In genomic region chr9:108842989-108843388, GRCm38 (mm10) we compare ENCODE assay signal across 8 mouse cellular contexts. TPM values are rescaled to one million over a fixed set of nuclear protein-coding genes. Genes with fewer than 3 reads are reported as not detected.
DNase-seq lines count a peak whose midpoint lies in the region; ATAC-seq and TF ChIP-seq lines count a peak whose summit lies in the region.

No protein-coding gene starts in this region.

- no peak for TF ChIP-seq CTCF in E14TG2a.4 (conservative IDR thresholded peaks at IDR 0.05; ENCODE audit: low read length)

- WGBS in forebrain, embryonic 16.5 days, result 9% methylated on average over 14 of the region's 14 CpGs
- 18% methylated on average over 14 of the region's 14 CpGs for WGBS in hindbrain, embryonic 10.5 days
- WGBS in stomach, embryonic 16.5 days, result 14% methylated on average over 14 of the region's 14 CpGs

- H3K27me3 ChIP-seq in E14TG2a.4 (ENCODE audit: insufficient read depth, low read length), result peaks cover 7% of the 10 kb centered on the region; the same call in 1 of the 2 replicates
- H3K27me3 ChIP-seq in forebrain, embryonic 16.5 days (replicated peaks; ENCODE audit: control insufficient read depth, insufficient read depth, low read length), result no peaks in the 10 kb centered on the region
- peaks cover 32% of the 10 kb centered on the region for H3K27me3 ChIP-seq in hindbrain, embryonic 10.5 days (ENCODE audit: insufficient read depth, poor library complexity, severe bottlenecking)
- H3K27me3 ChIP-seq in stomach, embryonic 16.5 days (ENCODE audit: control insufficient read depth, insufficient read depth, low read length), result no peaks in the 10 kb centered on the region

- no peaks in the 10 kb centered on the region for H3K9me3 ChIP-seq in E14TG2a.4 (ENCODE audit: low read length)
- no peaks in the 10 kb centered on the region for H3K9me3 ChIP-seq in forebrain, embryonic 16.5 days (ENCODE audit: control insufficient read depth, low read length)
- H3K9me3 ChIP-seq in hindbrain, embryonic 10.5 days, result no peaks in the 10 kb centered on the region
- no peaks in the 10 kb centered on the region for H3K9me3 ChIP-seq in stomach, embryonic 16.5 days (replicated peaks; ENCODE audit: control insufficient read depth, low read length)

- peaks cover 71% of the 10 kb centered on the region for H3K36me3 ChIP-seq in E14TG2a.4 (ENCODE audit: insufficient read depth, low read length)
- peaks cover 55% of the 10 kb centered on the region for H3K36me3 ChIP-seq in forebrain, embryonic 16.5 days (ENCODE audit: control insufficient read depth, insufficient read depth)
- H3K36me3 ChIP-seq in hindbrain, embryonic 10.5 days, result peaks cover 100% of the 10 kb centered on the region
- no peaks in the 10 kb centered on the region for H3K36me3 ChIP-seq in stomach, embryonic 16.5 days (ENCODE audit: control insufficient read depth, insufficient read depth, low read length)

- no peak overlapping the region for H3K9ac ChIP-seq in forebrain, embryonic 16.5 days (replicated peaks; ENCODE audit: low read depth, low read length)
- no peak overlapping the region for H3K9ac ChIP-seq in stomach, embryonic 16.5 days (ENCODE audit: low read length)

- peak; percentile 14; the same call in 1 of the 2 replicates for ATAC-seq in forebrain, embryonic 16.5 days
- peak; percentile 51; the same call in 1 of the 2 replicates for ATAC-seq in stomach, embryonic 16.5 days (ENCODE audit: insufficient read depth, low FRiP score)

- H3K4me3 ChIP-seq in E14TG2a.4 (replicated peaks; ENCODE audit: low read length), result peak overlapping the region; percentile 67
- no peak overlapping the region for H3K4me3 ChIP-seq in forebrain, embryonic 16.5 days (replicated peaks; ENCODE audit: low read length)
- peak overlapping the region; percentile 30; the same call in 1 of the 2 replicates for H3K4me3 ChIP-seq in hindbrain, embryonic 10.5 days
- no peak overlapping the region for H3K4me3 ChIP-seq in stomach, embryonic 16.5 days (replicated peaks; ENCODE audit: low read length)

- peak; percentile 78 for DNase-seq in cerebellum, adult 11 months
- DNase-seq in hindbrain, embryonic 10.5 days (ENCODE audit: low spot score), result no peak
- DNase-seq in layer of hippocampus, adult 9-11 months, result peak; percentile 72
- peak; percentile 69 for DNase-seq in lung, postnatal 10 days
- no peak for DNase-seq in spleen, postnatal 4 days (ENCODE audit: low spot score in 2 of 2)

- no peak overlapping the region for H3K27ac ChIP-seq in forebrain, embryonic 16.5 days (ENCODE audit: low read length)
- H3K27ac ChIP-seq in hindbrain, embryonic 10.5 days, result no peak overlapping the region; the same call in 1 of the 2 replicates
- H3K27ac ChIP-seq in stomach, embryonic 16.5 days (ENCODE audit: low read length), result no peak overlapping the region

- no peak overlapping the region for H3K4me2 ChIP-seq in forebrain, embryonic 16.5 days (ENCODE audit: low read length)
- H3K4me2 ChIP-seq in stomach, embryonic 16.5 days (ENCODE audit: low read depth, low read length), result peak overlapping the region; percentile 34

- peaks cover 65% of the 10 kb centered on the region for H3K4me1 ChIP-seq in E14TG2a.4 (replicated peaks; ENCODE audit: low read depth, low read length)
- H3K4me1 ChIP-seq in forebrain, embryonic 16.5 days (replicated peaks; ENCODE audit: control insufficient read depth, insufficient read depth, low read length), result no peaks in the 10 kb centered on the region
- H3K4me1 ChIP-seq in hindbrain, embryonic 10.5 days (replicated peaks), result peaks cover 21% of the 10 kb centered on the region
- H3K4me1 ChIP-seq in stomach, embryonic 16.5 days (ENCODE audit: control insufficient read depth, insufficient read depth, low read length), result no peaks in the 10 kb centered on the region

RNA-seq across cellular contexts. Expression of gene Slc26a6, which starts 10.1 kb away (rescaled TPM):
- polyA plus RNA-seq in forebrain, embryonic 16.5 days (2015; fragmentation: Nextera tagmentation; extraction: Ambion mirVana), result 11.5 and 13.8 TPM in 2 replicates
- polyA plus RNA-seq in hindbrain, embryonic 10.5 days (2016; fragmentation: Nextera tagmentation; extraction: Ambion mirVana), result 11.2 and 12.6 TPM in 2 replicates
- polyA plus RNA-seq in stomach, embryonic 16.5 days (2015; fragmentation: Nextera tagmentation; extraction: Ambion mirVana), result 15.5 and 16.1 TPM in 2 replicates

RNA-seq across cellular contexts. Expression of gene Celsr3, which starts 16.9 kb away (rescaled TPM):
- polyA plus RNA-seq in forebrain, embryonic 16.5 days (2015; fragmentation: Nextera tagmentation; extraction: Ambion mirVana), result 18.9 and 22.3 TPM in 2 replicates
- 4.5 and 7.2 TPM in 2 replicates for polyA plus RNA-seq in hindbrain, embryonic 10.5 days (2016; fragmentation: Nextera tagmentation; extraction: Ambion mirVana)
- 0.74 and 1.0 TPM in 2 replicates for polyA plus RNA-seq in stomach, embryonic 16.5 days (2015; fragmentation: Nextera tagmentation; extraction: Ambion mirVana)

RNA-seq across cellular contexts. Expression of gene Nckipsd, which starts 34.8 kb away (rescaled TPM):
- 20.5 and 35.1 TPM in 2 replicates for polyA plus RNA-seq in forebrain, embryonic 16.5 days (2015; fragmentation: Nextera tagmentation; extraction: Ambion mirVana)
- polyA plus RNA-seq in hindbrain, embryonic 10.5 days (2016; fragmentation: Nextera tagmentation; extraction: Ambion mirVana), result 14.9 and 16.2 TPM in 2 replicates
- polyA plus RNA-seq in stomach, embryonic 16.5 days (2015; fragmentation: Nextera tagmentation; extraction: Ambion mirVana), result 13.7 and 14.2 TPM in 2 replicates

RNA-seq across cellular contexts. Expression of gene Ip6k2, which starts 59.4 kb away (rescaled TPM):
- 183 and 224 TPM in 2 replicates for polyA plus RNA-seq in forebrain, embryonic 16.5 days (2015; fragmentation: Nextera tagmentation; extraction: Ambion mirVana)
- polyA plus RNA-seq in hindbrain, embryonic 10.5 days (2016; fragmentation: Nextera tagmentation; extraction: Ambion mirVana), result 87.2 and 117 TPM in 2 replicates
- 64.8 and 65.3 TPM in 2 replicates for polyA plus RNA-seq in stomach, embryonic 16.5 days (2015; fragmentation: Nextera tagmentation; extraction: Ambion mirVana)

Comparison
In these comparisons a context has a peak if more than half of its experiments do, and no peak if none do; other contexts are left out.
1. H3K4me3 ChIP-seq: peak in E14TG2a.4 (single experiment) and hindbrain, embryonic 10.5 days (single experiment); none in forebrain, embryonic 16.5 days (single experiment) and stomach, embryonic 16.5 days (single experiment).
2. DNase-seq: peak in cerebellum, adult 11 months (single experiment), layer of hippocampus, adult 9-11 months (single experiment) and lung, postnatal 10 days (single experiment); none in hindbrain, embryonic 10.5 days (single experiment) and spleen, postnatal 4 days (0 of 2).